Mouse (Mus musculus) CH12.LX (cell line): ENCODE results near the gene Gtf2ird2. TPM values are rescaled to one million over a fixed set of nuclear protein-coding genes. Genes with fewer than 3 reads are reported as not detected.
A peak's percentile ranks its signal among the peaks of the same experiment; 100 is the strongest.

ENCODE experiments used
- DNase-seq: peaks from one replicate; pipeline ENCODE4 v3.0.0-alpha.2; 2013; ENCODE audit errors: extremely low read depth
- H3K27ac ChIP-seq: 2 replicates; pipeline ENCODE4 v1.5.1; 2012; ENCODE audit warnings: low read depth, mild to moderate bottlenecking, control low read depth, moderate library complexity; ENCODE audit not compliant: insufficient read depth
- H3K27me3 ChIP-seq: replicated peaks from 2 replicates; pipeline ENCODE3; 2012; ENCODE audit warnings: inconsistent platforms
- H3K36me3 ChIP-seq, 2 experiments: replicated peaks in 1 of 2; 2 replicates each; pipeline versions ENCODE3 to v1.6.1; 2012; ENCODE audit warnings: inconsistent platforms in 1 of 2, low read length in 1 of 2, mild to moderate bottlenecking in 1 of 2, mixed read lengths in 1 of 2, moderate library complexity in 1 of 2; ENCODE audit not compliant: control insufficient read depth in 1 of 2, insufficient read depth in 1 of 2
- H3K4me1 ChIP-seq, 2 experiments: 2 replicates each; pipeline ENCODE4 v1.6.1; 2012; ENCODE audit warnings: inconsistent platforms in 1 of 2, moderate library complexity in 1 of 2; ENCODE audit not compliant: insufficient read depth in 2 of 2, control insufficient read depth in 1 of 2
- H3K4me2 ChIP-seq: 2 replicates; pipeline ENCODE4 v1.6.1; 2012; ENCODE audit warnings: low read depth, mild to moderate bottlenecking, control low read depth; ENCODE audit not compliant: poor library complexity, insufficient read depth, severe bottlenecking
- H3K4me3 ChIP-seq, 3 experiments: fragments of 150-350 bp in 1 of 3; sonication (generic) in 1 of 3; replicated peaks in 1 of 3; 2 replicates each; pipeline versions ENCODE3 to v1.5.1; 2011 to 2012; ENCODE audit warnings: low read depth in 2 of 3, low read length in 2 of 3, mild to moderate bottlenecking in 2 of 3, moderate library complexity in 2 of 3, control low read depth in 1 of 3, improper control_type of control experiment in 1 of 3, inconsistent platforms in 1 of 3, mixed read lengths in 1 of 3; ENCODE audit not compliant: poor library complexity in 1 of 3
- H3K79me2 ChIP-seq: replicated peaks from 2 replicates; pipeline ENCODE4 v1.6.1; 2012; ENCODE audit warnings: mild to moderate bottlenecking, moderate library complexity; ENCODE audit not compliant: control insufficient read depth, poor library complexity, insufficient read depth, severe bottlenecking; ENCODE audit errors: extremely low read depth
- H3K9ac ChIP-seq: 2 replicates; pipeline ENCODE4 v1.6.1; 2012; ENCODE audit warnings: low read depth, mild to moderate bottlenecking, control low read depth, moderate library complexity; ENCODE audit not compliant: insufficient read depth
- H3K9me3 ChIP-seq: replicated peaks from 2 replicates; pipeline ENCODE3; 2012; ENCODE audit warnings: low read length, inconsistent platforms, mixed read lengths
- ELF1 ChIP-seq: IDR thresholded peaks from 2 replicates; pipeline ENCODE4 v1.6.1; 2014; ENCODE audit warnings: low read depth, mild to moderate bottlenecking, inconsistent platforms, low read length, improper control_type of control experiment
- ETS1 ChIP-seq: conservative IDR thresholded peaks from 2 replicates; pipeline ENCODE4 v1.6.1; 2012; ENCODE audit warnings: low read depth, mild to moderate bottlenecking, inconsistent platforms, low read length, improper control_type of control experiment, moderate library complexity
- MEF2A ChIP-seq: IDR thresholded peaks from 2 replicates; pipeline ENCODE4 v1.6.1; 2014; ENCODE audit warnings: low read depth, mild to moderate bottlenecking, inconsistent platforms, low read length, improper control_type of control experiment, borderline replicate concordance
- MYC ChIP-seq: IDR thresholded peaks from 2 replicates; pipeline ENCODE4 v1.6.1; 2011; ENCODE audit warnings: low read depth, mild to moderate bottlenecking, improper control_type of control experiment, low read length
- PAX5 ChIP-seq: IDR thresholded peaks from 2 replicates; pipeline ENCODE4 v1.6.1; 2012; ENCODE audit warnings: low read length, inconsistent platforms, mixed read lengths
- POLR2AphosphoS2 ChIP-seq: IDR thresholded peaks from 2 replicates; pipeline ENCODE4 v1.6.1; 2011; ENCODE audit warnings: low read depth, low read length, improper control_type of control experiment
- RCOR1 ChIP-seq: conservative IDR thresholded peaks from 2 replicates; pipeline ENCODE4 v1.6.1; 2012; ENCODE audit warnings: low read depth, mild to moderate bottlenecking, inconsistent platforms, low read length, improper control_type of control experiment
- SMC3 ChIP-seq: IDR thresholded peaks from 2 replicates; pipeline ENCODE4 v1.6.1; 2011; ENCODE audit warnings: low read depth, low read length, improper control_type of control experiment
- ZKSCAN1 ChIP-seq: IDR thresholded peaks from 2 replicates; pipeline ENCODE4 v1.6.1; 2012; ENCODE audit warnings: low read depth, inconsistent platforms, low read length, improper control_type of control experiment, borderline replicate concordance
- ZMIZ1 ChIP-seq: IDR thresholded peaks from 2 replicates; pipeline ENCODE4 v1.6.1; 2012; ENCODE audit warnings: low read depth, mild to moderate bottlenecking, inconsistent platforms, low read length, improper control_type of control experiment
- ZNF384 ChIP-seq: IDR thresholded peaks from 2 replicates; pipeline ENCODE4 v1.6.1; 2012; ENCODE audit warnings: low read depth, low read length, improper control_type of control experiment, inconsistent platforms
- dilution Hi-C: fragments of 300-500 bp; cut with MboI; formaldehyde crosslinking; loops from 2 replicates; pipeline ENCODE4 v1.14.3; 2020; ENCODE audit warnings: low sequenced_read_pairs; ENCODE audit not compliant: extremely low pct_unique_long_range_greater_than_20kb, extremely low pct_ligation_motif_present
- in situ Hi-C: fragments of 300-500 bp; cut with MboI; formaldehyde crosslinking; loops from 3 replicates; pipeline ENCODE4 v1.14.3; 2019; ENCODE audit warnings: low sequenced_read_pairs, low pct_ligation_motif_present, low pct_unique_long_range_greater_than_20kb, mixed read lengths
- polyA plus RNA-seq: library from polyadenylated mRNA; unstranded; fragments of >175 nt; gene quantifications from 2 replicates; pipeline ENCODE4 v1.2.1, GENCODE M21; 2012; ENCODE audit warnings: low read depth; ENCODE audit not compliant: insufficient read length
- total RNA-seq, 2 experiments: library from RNA; depleted of rRNA; stranded (reverse); fragments of 300-350 nt in 1 of 2; fragments of >200 nt in 1 of 2; gene quantifications; 2 replicates each; pipeline ENCODE4 v1.2.3; 2012 to 2014

Gene Gtf2ird2
- total and polyA plus RNA-seq, 3 experiments: 1.9 to 9.7 (median 4.7) TPM

GRCm38 (mm10) chr5:134260001-134260636, 76.3 kb downstream of the Gtf2ird2 start:
- H3K9me3 ChIP-seq: no peaks in the 10 kb centered on the region
- H3K4me3 ChIP-seq: no peak overlapping the region
- in situ Hi-C loops: no loop called here
- dilution Hi-C loops: no loop called here
- no peaks in the 10 kb centered on the region for H3K27me3 ChIP-seq
- H3K4me2 ChIP-seq: no peak overlapping the region
- no peak for TF ChIP-seq SMC3
- no peak for TF ChIP-seq MEF2A
- no peak for TF ChIP-seq PAX5
- H3K36me3 ChIP-seq: peaks cover 73 to 92% of the 10 kb centered on the region in 2 experiments
- peaks cover 4 to 10% of the 10 kb centered on the region in 2 experiments; a peak in 2 of 4 replicates for H3K4me1 ChIP-seq
- H3K9ac ChIP-seq: no peak overlapping the region
- no peak for DNase-seq
- H3K79me2 ChIP-seq: no peaks in the 10 kb centered on the region
- no peak overlapping the region for H3K27ac ChIP-seq

- peaks cover 11 to 51% of the 10 kb centered on the region in 2 experiments for H3K4me1 ChIP-seq
- H3K27me3 ChIP-seq: no peaks in the 10 kb centered on the region
- no peak overlapping the region for H3K9ac ChIP-seq
- H3K27ac ChIP-seq: no peak overlapping the region
- H3K36me3 ChIP-seq: peaks cover 51 to 62% of the 10 kb centered on the region in 2 experiments
- H3K79me2 ChIP-seq: no peaks in the 10 kb centered on the region
- DNase-seq: no peak
- dilution Hi-C loops (no loop called here), in situ Hi-C loops (no loop called here)
- TF ChIP-seq RCOR1 (no peak), ZMIZ1 (no peak), POLR2AphosphoS2 (no peak), ZNF384 (peak; percentile 89)
- H3K4me3 ChIP-seq: no peak overlapping the region
- no peaks in the 10 kb centered on the region for H3K9me3 ChIP-seq
- no peak overlapping the region for H3K4me2 ChIP-seq
These were observed 82.1 kb downstream of the Gtf2ird2 start for GRCm38 (mm10) chr5:134265890-134266289.

GRCm38 (mm10) chr5:134266404-134266803, 82.6 kb downstream of the Gtf2ird2 start:
- no peaks in the 10 kb centered on the region for H3K79me2 ChIP-seq
- no peak overlapping the region for H3K27ac ChIP-seq
- H3K9me3 ChIP-seq: no peaks in the 10 kb centered on the region
- no peak overlapping the region for H3K9ac ChIP-seq
- dilution Hi-C loops: no loop called here
- TF ChIP-seq MEF2A: peak; percentile 30; the same call in 1 of the 2 replicates
- TF ChIP-seq MYC: no peak
- 0 out of 2 replicates have a peak, but pooled peaks have one; percentile 28 for TF ChIP-seq ELF1
- TF ChIP-seq ETS1: peak; percentile 52; the same call in 1 of the 2 replicates
- TF ChIP-seq ZKSCAN1: no peak
- TF ChIP-seq, all 38 proteins: peak for 3
- peak; percentile 93 for DNase-seq
- Histone ChIP-seq H3K27me3 (no peaks in the 10 kb centered on the region), H3K4me2 (no peak overlapping the region), H3K36me3 (peaks cover 50 to 62% of the 10 kb centered on the region in 2 experiments), H3K4me3 (no peak overlapping the region), H3K4me1 (peaks cover 11 to 53% of the 10 kb centered on the region in 2 experiments)
- in situ Hi-C loops: no loop called here
